Mouse (Mus musculus) urinary bladder, adult 18-20 months (tissue): Measurements from ENCODE around the gene H2-DMa.

ENCODE experiments used
- DNase-seq, 2 experiments: peaks; one replicate each; pipeline ENCODE4 v3.0.0; 2022; ENCODE audit warnings: low spot score in 2 of 2, mixed read lengths in 2 of 2

H2-DMa gene

GRCm38 (mm10) chr17:34102831-34103230, 16.5 kb upstream of the H2-DMa start:
- DNase-seq: no peak

- DNase-seq: no peak
These were observed 14.5 kb upstream of the H2-DMa start for GRCm38 (mm10) chr17:34104804-34105203.

- no peak for DNase-seq
These were observed 12.8 kb upstream of the H2-DMa start for GRCm38 (mm10) chr17:34106555-34106954.

GRCm38 (mm10) chr17:34107109-34107867, 12.1 kb upstream of the H2-DMa start:
- DNase-seq: no peak

GRCm38 (mm10) chr17:34108460-34108859, 10.9 kb upstream of the H2-DMa start:
- DNase-seq: no peak

GRCm38 (mm10) chr17:34109038-34109805, 10.1 kb upstream of the H2-DMa start:
- DNase-seq: no peak

GRCm38 (mm10) chr17:34109806-34110195, 9.5 kb upstream of the H2-DMa start:
- DNase-seq: no peak

GRCm38 (mm10) chr17:34110309-34110708, 9.0 kb upstream of the H2-DMa start:
- DNase-seq: no peak

GRCm38 (mm10) chr17:34114114-34114513, 5.2 kb upstream of the H2-DMa start:
- no peak for DNase-seq

GRCm38 (mm10) chr17:34116736-34117370, 2.5 kb upstream of the H2-DMa start:
- DNase-seq: no peak

- no peak for DNase-seq
These were observed 1.8 kb upstream of the H2-DMa start for GRCm38 (mm10) chr17:34117421-34118112.

- DNase-seq: peak in 1 of 2 experiments; percentile 34
These were observed 1.0 kb upstream of the H2-DMa start for GRCm38 (mm10) chr17:34118113-34118872.

- no peak for DNase-seq
These were observed 480 bp upstream of the H2-DMa start for GRCm38 (mm10) chr17:34118873-34119248.

GRCm38 (mm10) chr17:34120180-34120723, 911 bp downstream of the H2-DMa start:
- peak; percentile 71 to 85 for DNase-seq

GRCm38 (mm10) chr17:34120814-34121171, 1.5 kb downstream of the H2-DMa start:
- peak in 1 of 2 experiments; percentile 87 for DNase-seq

- peak; percentile 84 to 87 for DNase-seq
These were observed 2.0 kb downstream of the H2-DMa start for GRCm38 (mm10) chr17:34121172-34121878.

GRCm38 (mm10) chr17:34121879-34122187, 2.5 kb downstream of the H2-DMa start:
- peak in 1 of 2 experiments; percentile 59 for DNase-seq

GRCm38 (mm10) chr17:34122188-34122984, 3.0 kb downstream of the H2-DMa start, which contains the start of gene Brd2:
Brd2 (minus strand) TSS chr17:34122634.
- DNase-seq: peak; percentile 97 to 98

GRCm38 (mm10) chr17:34123111-34123510, 3.8 kb downstream of the H2-DMa start:
- no peak for DNase-seq

GRCm38 (mm10) chr17:34123518-34123917, 4.2 kb downstream of the H2-DMa start:
- no peak for DNase-seq
